Comparison of ENCODE assay signal across 9 mouse cellular contexts in genomic region chr17:83109792-83110440, GRCm38 (mm10).
DNase-seq lines count a peak whose midpoint lies in the region; ATAC-seq lines count a peak whose summit lies in the region.
"Had no signal": no experiment of that assay in that cellular context is flagged by ENCODE, and none has a peak within 500 bp of the region (broad histone marks: within the 10 kb centered on the region; RNA-seq: fewer than 3 reads in every experiment).

No protein-coding gene starts in this region.

- H3K27ac ChIP-seq in midbrain, embryonic 10.5 days (replicated peaks), result 0 out of 2 replicates have a peak overlapping the region, but pooled peaks have one; percentile 1
- no peak overlapping the region for H3K27ac ChIP-seq in midbrain, embryonic 13.5 days
- H3K27ac ChIP-seq in forebrain, embryonic 16.5 days (ENCODE audit: low read length), result no peak overlapping the region
- H3K27ac ChIP-seq: liver, embryonic 14.5 days had no signal

- H3K4me1 ChIP-seq in midbrain, embryonic 10.5 days, result peaks cover 32% of the 10 kb centered on the region
- H3K4me1 ChIP-seq in midbrain, embryonic 13.5 days (replicated peaks), result peaks cover 11% of the 10 kb centered on the region
- peaks cover 10% of the 10 kb centered on the region for H3K4me1 ChIP-seq in forebrain, embryonic 16.5 days (replicated peaks; ENCODE audit: control insufficient read depth, insufficient read depth, low read length)

- H3K36me3 ChIP-seq in midbrain, embryonic 10.5 days, result no peaks in the 10 kb centered on the region
- no peaks in the 10 kb centered on the region for H3K36me3 ChIP-seq in midbrain, embryonic 13.5 days
- no peaks in the 10 kb centered on the region for H3K36me3 ChIP-seq in forebrain, embryonic 16.5 days (ENCODE audit: control insufficient read depth, insufficient read depth)

- peaks cover 64% of the 10 kb centered on the region for H3K27me3 ChIP-seq in midbrain, embryonic 10.5 days (ENCODE audit: low read depth, poor library complexity, severe bottlenecking)
- H3K27me3 ChIP-seq in midbrain, embryonic 13.5 days, result peaks cover 8% of the 10 kb centered on the region
- no peaks in the 10 kb centered on the region for H3K27me3 ChIP-seq in forebrain, embryonic 16.5 days (replicated peaks; ENCODE audit: control insufficient read depth, insufficient read depth, low read length)

- no peak overlapping the region for H3K4me3 ChIP-seq in midbrain, embryonic 10.5 days
- H3K4me3 ChIP-seq in midbrain, embryonic 13.5 days (replicated peaks), result no peak overlapping the region
- H3K4me3 ChIP-seq in forebrain, embryonic 16.5 days (replicated peaks; ENCODE audit: low read length), result no peak overlapping the region

- DNase-seq in midbrain, embryonic 10.5 days (ENCODE audit: low spot score), result no peak
- DNase-seq in heart, postnatal 14 days, result peak; percentile 38 to 72
- DNase-seq in left cerebral cortex, postnatal 36 days (ENCODE audit: low spot score in 2 of 2), result peak; percentile 67 to 69
- DNase-seq in skeletal muscle tissue, adult 2 months (ENCODE audit: low read depth, low spot score), result peak; percentile 83
- no peak for DNase-seq in kidney, adult 11 months

- H3K9ac ChIP-seq in midbrain, embryonic 13.5 days (replicated peaks), result no peak overlapping the region
- H3K9ac ChIP-seq in forebrain, embryonic 16.5 days (replicated peaks; ENCODE audit: low read depth, low read length), result no peak overlapping the region
- H3K9ac ChIP-seq: liver, embryonic 14.5 days had no signal

- 70% methylated on average over 10 of the region's 10 CpGs for WGBS in midbrain, embryonic 10.5 days
- WGBS in midbrain, embryonic 13.5 days, result 70% methylated on average over 10 of the region's 10 CpGs
- 46% methylated on average over 10 of the region's 10 CpGs for WGBS in forebrain, embryonic 16.5 days

- H3K4me2 ChIP-seq in midbrain, embryonic 13.5 days (replicated peaks), result no peak overlapping the region
- no peak overlapping the region for H3K4me2 ChIP-seq in forebrain, embryonic 16.5 days (ENCODE audit: low read length)

- intact Hi-C loops in heart, postnatal 14 days (cut with DNase I), result no loop called here
- intact Hi-C loops in left cerebral cortex, postnatal 36 days (cut with DNase I), result no loop called here

- ATAC-seq in midbrain, embryonic 13.5 days, result no peak
- ATAC-seq in forebrain, embryonic 16.5 days, result peak; percentile 81
- no peak for ATAC-seq in megakaryocyte-erythroid progenitor cell, adult 5-6 weeks (replicated peaks; ENCODE audit: low FRiP score, low TSS enrichment, poor library complexity, severe bottlenecking)

- no peaks in the 10 kb centered on the region for H3K9me3 ChIP-seq in midbrain, embryonic 10.5 days (replicated peaks)
- no peaks in the 10 kb centered on the region for H3K9me3 ChIP-seq in midbrain, embryonic 13.5 days
- no peaks in the 10 kb centered on the region for H3K9me3 ChIP-seq in forebrain, embryonic 16.5 days (ENCODE audit: control insufficient read depth, low read length)

Comparison
In these comparisons a context has a peak if more than half of its experiments do, and no peak if none do; other contexts are left out.
1. DNase-seq: peak in heart, postnatal 14 days (2 of 2), left cerebral cortex, postnatal 36 days (2 of 2) and skeletal muscle tissue, adult 2 months (single experiment); none in midbrain, embryonic 10.5 days (single experiment) and kidney, adult 11 months (single experiment).